Mouse (Mus musculus): Measurements from ENCODE around the gene Hspb6.

- no peak for TF ChIP-seq CTCF (IDR thresholded peaks at IDR 0.05; ENCODE audit: borderline replicate concordance, insufficient read depth, low read depth, low read length)
- no peak for TF ChIP-seq POLR2A (IDR thresholded peaks at IDR 0.05; ENCODE audit: borderline replicate concordance, insufficient read depth, low read length)
Measured at GRCm38 (mm10) chr7:30520396-30520795, 31.6 kb upstream of the Hspb6 start.

Measured in cerebellum, adult 2 months (tissue).